Mouse (Mus musculus) C2C12 (cell line): ENCODE data around the gene Eef1e1. TPM values are rescaled to one million over a fixed set of nuclear protein-coding genes. Genes with fewer than 3 reads are reported as not detected.

Experiments used
- H3K27me3 ChIP-seq: one replicate; pipeline ENCODE4 v1.6.1; 2011; ENCODE audit not compliant: control insufficient read depth, insufficient read depth, insufficient read length
- H3K36me3 ChIP-seq: one replicate; pipeline ENCODE4 v1.6.1; 2011; ENCODE audit not compliant: control insufficient read depth, insufficient read depth
- H3K4me3 ChIP-seq: one replicate; pipeline ENCODE4 v1.5.1; 2011; ENCODE audit warnings: mild to moderate bottlenecking, control low read depth; ENCODE audit not compliant: poor library complexity, insufficient read depth, severe bottlenecking
- H3K79me2 ChIP-seq: one replicate; pipeline ENCODE4 v1.6.1; 2011; ENCODE audit not compliant: control insufficient read depth, insufficient read depth
- H3K79me3 ChIP-seq: one replicate; pipeline ENCODE4 v1.6.1; 2011; ENCODE audit warnings: low read depth, control low read depth
- H3ac ChIP-seq: one replicate; pipeline ENCODE3; 2011; ENCODE audit warnings: low read depth; ENCODE audit not compliant: control insufficient read depth, insufficient read length
- CEBPB ChIP-seq: IDR thresholded peaks from one replicate; pipeline ENCODE4 v1.6.1; 2011; ENCODE audit warnings: low read depth, mild to moderate bottlenecking, control low read depth, moderate library complexity
- CTCF ChIP-seq: IDR thresholded peaks from one replicate; pipeline ENCODE4 v1.5.1; 2011; ENCODE audit not compliant: control insufficient read depth, insufficient read depth, insufficient read length
- FOSL1 ChIP-seq: IDR thresholded peaks from one replicate; pipeline ENCODE4 v1.8.0; 2011; ENCODE audit warnings: mild to moderate bottlenecking, low read length; ENCODE audit not compliant: poor library complexity, insufficient read depth, severe bottlenecking
- MAX ChIP-seq: IDR thresholded peaks from one replicate; pipeline ENCODE4 v1.6.1; 2011; ENCODE audit warnings: mild to moderate bottlenecking, control low read depth
- MYOD1 ChIP-seq: IDR thresholded peaks from one replicate; pipeline ENCODE4 v1.6.1; 2011; ENCODE audit warnings: low read depth; ENCODE audit not compliant: control insufficient read depth, insufficient read length
- MYOG ChIP-seq: IDR thresholded peaks from one replicate; pipeline ENCODE4 v1.6.1; 2011; ENCODE audit not compliant: control insufficient read depth, insufficient read length; ENCODE audit errors: extremely low read depth
- USF1 ChIP-seq: IDR thresholded peaks from one replicate; pipeline ENCODE4 v1.6.1; 2011; ENCODE audit warnings: low read depth, mild to moderate bottlenecking, control low read depth, moderate library complexity
- polyA plus RNA-seq: library from polyadenylated mRNA; unstranded; fragments of >200 nt; fragmentation: generic; extraction: Trizol; gene quantifications from one replicate; pipeline ENCODE4 v1.2.1, GENCODE M21; 2012; ENCODE audit warnings: missing spikeins

Eef1e1 gene
- polyA plus RNA-seq, 1 experiment, result 64.0 TPM

GRCm38 (mm10) chr13:38602243-38602832 lies 56.5 kb downstream of the Eef1e1 start:
- no peak for TF ChIP-seq CTCF
- no peak for TF ChIP-seq MAX
- TF ChIP-seq MYOG, result no peak
- no peak for TF ChIP-seq CEBPB
- TF ChIP-seq FOSL1, result no peak
- TF ChIP-seq USF1, result no peak
- TF ChIP-seq MYOD1, result no peak

GRCm38 (mm10) chr13:38600811-38601210 lies 58.0 kb downstream of the Eef1e1 start:
- Histone ChIP-seq H3K27me3 (no peaks in the 10 kb centered on the region), H3K36me3 (no peaks in the 10 kb centered on the region), H3K4me3 (no peak overlapping the region), H3K79me2 (no peaks in the 10 kb centered on the region), H3ac (no peak overlapping the region), H3K79me3 (no peaks in the 10 kb centered on the region)
- TF ChIP-seq CEBPB (no peak), MYOD1 (no peak), USF1 (no peak), CTCF (no peak), MAX (no peak), FOSL1 (no peak), MYOG (no peak)

More at GRCm38 (mm10) chr13:38602243-38602832, 56.5 kb downstream of the Eef1e1 start:
- Histone ChIP-seq H3K27me3 (no peaks in the 10 kb centered on the region), H3K79me2 (no peaks in the 10 kb centered on the region), H3K79me3 (no peaks in the 10 kb centered on the region), H3K36me3 (no peaks in the 10 kb centered on the region), H3ac (no peak overlapping the region), H3K4me3 (no peak overlapping the region)

DNA sequence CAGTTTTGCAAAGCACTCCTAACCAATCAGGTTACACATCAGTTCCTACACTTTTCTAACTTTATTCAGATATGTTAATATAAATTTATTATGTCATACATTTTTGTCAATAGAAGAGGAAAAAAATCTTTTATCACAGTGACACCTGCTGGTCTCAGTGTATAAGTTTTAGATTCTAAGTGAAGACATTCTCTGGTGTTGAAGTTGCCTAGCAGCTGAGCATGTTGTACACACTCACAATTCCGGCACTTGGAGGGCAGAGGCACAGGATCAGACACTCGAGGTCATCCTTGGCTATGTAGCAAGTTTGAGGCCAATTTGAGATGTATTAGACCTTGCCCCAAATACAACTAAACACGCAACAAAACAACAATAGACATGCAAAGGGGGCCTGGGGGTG lies 61.8 kb downstream of the Eef1e1 start:
- Histone ChIP-seq H3K27me3 (no peaks in the 10 kb centered on the region), H3ac (no peak overlapping the region), H3K79me3 (no peaks in the 10 kb centered on the region), H3K36me3 (no peaks in the 10 kb centered on the region), H3K79me2 (no peaks in the 10 kb centered on the region), H3K4me3 (no peak overlapping the region)
- no peak for TF ChIP-seq MYOG
- no peak for TF ChIP-seq FOSL1
- TF ChIP-seq USF1, result no peak
- no peak for TF ChIP-seq MAX
- TF ChIP-seq MYOD1, result no peak
- TF ChIP-seq CEBPB, result no peak
- TF ChIP-seq CTCF, result no peak

GRCm38 (mm10) chr13:38596461-38596860 lies 62.4 kb downstream of the Eef1e1 start:
- no peak overlapping the region for H3K4me3 ChIP-seq
- no peaks in the 10 kb centered on the region for H3K79me3 ChIP-seq
- no peak overlapping the region for H3ac ChIP-seq
- no peaks in the 10 kb centered on the region for H3K79me2 ChIP-seq
- no peaks in the 10 kb centered on the region for H3K27me3 ChIP-seq
- TF ChIP-seq FOSL1, result no peak
- TF ChIP-seq CEBPB, result no peak
- no peak for TF ChIP-seq USF1
- no peak for TF ChIP-seq MYOD1
- TF ChIP-seq CTCF, result no peak
- no peak for TF ChIP-seq MAX
- TF ChIP-seq MYOG, result no peak
- H3K36me3 ChIP-seq, result no peaks in the 10 kb centered on the region

Other genes with a start within 250 kb of the Eef1e1 start
- gene Txndc5, start 130.2 kb downstream of the Eef1e1 start, polyA plus RNA-seq, result 225 TPM
- 7.1 TPM for gene Bloc1s5, start 23.9 kb downstream of the Eef1e1 start, polyA plus RNA-seq